Mouse (Mus musculus) erythroblast, embryonic 14.5 days (primary cell): ENCODE data around the gene Retreg1. TPM values are rescaled to one million over a fixed set of nuclear protein-coding genes. Genes with fewer than 3 reads are reported as not detected.

Experiments
- H3K27me3 ChIP-seq: 2 replicates; pipeline ENCODE4 v1.6.1; 2012; ENCODE audit warnings: inconsistent platforms; ENCODE audit not compliant: control insufficient read depth
- H3K36me3 ChIP-seq: 2 replicates; pipeline ENCODE4 v1.6.1; 2012; ENCODE audit warnings: mild to moderate bottlenecking, inconsistent platforms; ENCODE audit not compliant: control insufficient read depth
- H3K4me1 ChIP-seq: 2 replicates; pipeline ENCODE4 v1.6.1; 2012; ENCODE audit warnings: inconsistent platforms; ENCODE audit not compliant: control insufficient read depth
- H3K4me3 ChIP-seq: replicated peaks from 2 replicates; pipeline ENCODE3; 2012; ENCODE audit warnings: moderate library complexity, mild to moderate bottlenecking, inconsistent platforms
- H3K9me3 ChIP-seq: 2 replicates; pipeline ENCODE4 v1.6.1; 2012; ENCODE audit warnings: low read length, inconsistent platforms, mixed read lengths; ENCODE audit not compliant: control insufficient read depth
- GATA1 ChIP-seq: IDR thresholded peaks from 2 replicates; pipeline ENCODE4 v1.6.1; 2012; ENCODE audit warnings: low read length, inconsistent platforms, mixed read lengths
- TAL1 ChIP-seq: IDR thresholded peaks from 3 replicates; pipeline ENCODE4 v1.6.1; 2012; ENCODE audit warnings: low read length, inconsistent platforms, mixed read lengths
- polyA plus RNA-seq: library from polyadenylated mRNA; stranded (reverse); fragments of >175 nt; gene quantifications from 2 replicates; pipeline ENCODE4 v1.2.3, GENCODE M21; 2012

The Retreg1 gene
- polyA plus RNA-seq, 1 experiment = not detected

- Histone ChIP-seq H3K27me3 (no peaks in the 10 kb centered on the region), H3K9me3 (no peaks in the 10 kb centered on the region), H3K36me3 (no peaks in the 10 kb centered on the region), H3K4me1 (no peaks in the 10 kb centered on the region), H3K4me3 (no peak overlapping the region)
- no peak for TF ChIP-seq GATA1
- no peak for TF ChIP-seq TAL1
These were observed 61.5 kb downstream of the Retreg1 start for GRCm38 (mm10) chr15:25904435-25905021.

- no peaks in the 10 kb centered on the region for H3K9me3 ChIP-seq
- H3K36me3 ChIP-seq = no peaks in the 10 kb centered on the region
- H3K4me3 ChIP-seq = no peak overlapping the region
- H3K27me3 ChIP-seq = no peaks in the 10 kb centered on the region
- TF ChIP-seq GATA1 (no peak), TAL1 (no peak)
- H3K4me1 ChIP-seq = peaks cover 2% of the 10 kb centered on the region; the same call in 1 of the 2 replicates
These were observed 67.0 kb downstream of the Retreg1 start for GRCm38 (mm10) chr15:25909783-25910494.

GRCm38 (mm10) chr15:25910495-25910865 lies 67.5 kb downstream of the Retreg1 start:
- no peaks in the 10 kb centered on the region for H3K36me3 ChIP-seq
- no peaks in the 10 kb centered on the region for H3K9me3 ChIP-seq
- TF ChIP-seq TAL1 (no peak), GATA1 (no peak)
- H3K27me3 ChIP-seq = no peaks in the 10 kb centered on the region
- no peak overlapping the region for H3K4me3 ChIP-seq
- peaks cover 2% of the 10 kb centered on the region; the same call in 1 of the 2 replicates for H3K4me1 ChIP-seq

- no peaks in the 10 kb centered on the region for H3K9me3 ChIP-seq
- H3K36me3 ChIP-seq = no peaks in the 10 kb centered on the region
- no peak overlapping the region for H3K4me3 ChIP-seq
- peaks cover 2% of the 10 kb centered on the region; the same call in 1 of the 2 replicates for H3K4me1 ChIP-seq
- H3K27me3 ChIP-seq = no peaks in the 10 kb centered on the region
- TF ChIP-seq TAL1 = no peak
- TF ChIP-seq GATA1 = no peak
These were observed 67.9 kb downstream of the Retreg1 start for GRCm38 (mm10) chr15:25910924-25911323.

- H3K4me3 ChIP-seq = no peak overlapping the region
- H3K9me3 ChIP-seq = no peaks in the 10 kb centered on the region
- no peaks in the 10 kb centered on the region for H3K27me3 ChIP-seq
- H3K36me3 ChIP-seq = no peaks in the 10 kb centered on the region
- peaks cover 2% of the 10 kb centered on the region; the same call in 1 of the 2 replicates for H3K4me1 ChIP-seq
- TF ChIP-seq TAL1 = no peak
- no peak for TF ChIP-seq GATA1
These were observed 69.9 kb downstream of the Retreg1 start for GRCm38 (mm10) chr15:25912911-25913310.

GRCm38 (mm10) chr15:25913659-25914058 lies 70.7 kb downstream of the Retreg1 start:
- H3K4me3 ChIP-seq = no peak overlapping the region
- no peaks in the 10 kb centered on the region for H3K36me3 ChIP-seq
- peaks cover 2% of the 10 kb centered on the region; the same call in 1 of the 2 replicates for H3K4me1 ChIP-seq
- TF ChIP-seq GATA1 (no peak), TAL1 (no peak)
- no peaks in the 10 kb centered on the region for H3K27me3 ChIP-seq
- no peaks in the 10 kb centered on the region for H3K9me3 ChIP-seq

- no peaks in the 10 kb centered on the region for H3K36me3 ChIP-seq
- H3K27me3 ChIP-seq = no peaks in the 10 kb centered on the region
- H3K4me3 ChIP-seq = no peak overlapping the region
- peaks cover 2% of the 10 kb centered on the region; the same call in 1 of the 2 replicates for H3K4me1 ChIP-seq
- TF ChIP-seq GATA1 = no peak
- no peak for TF ChIP-seq TAL1
- no peaks in the 10 kb centered on the region for H3K9me3 ChIP-seq
These were observed 71.2 kb downstream of the Retreg1 start for GRCm38 (mm10) chr15:25914160-25914559.

GRCm38 (mm10) chr15:25915013-25915412 lies 72.0 kb downstream of the Retreg1 start:
- Histone ChIP-seq H3K9me3 (no peaks in the 10 kb centered on the region), H3K4me3 (no peak overlapping the region), H3K27me3 (no peaks in the 10 kb centered on the region), H3K36me3 (no peaks in the 10 kb centered on the region), H3K4me1 (peaks cover 2% of the 10 kb centered on the region; the same call in 1 of the 2 replicates)
- TF ChIP-seq GATA1 (no peak), TAL1 (no peak)

- Histone ChIP-seq H3K36me3 (no peaks in the 10 kb centered on the region), H3K4me3 (no peak overlapping the region), H3K9me3 (no peaks in the 10 kb centered on the region), H3K27me3 (no peaks in the 10 kb centered on the region), H3K4me1 (peaks cover under 1% of the 10 kb centered on the region; the same call in 1 of the 2 replicates)
- TF ChIP-seq TAL1 = no peak
- no peak for TF ChIP-seq GATA1
These were observed 72.7 kb downstream of the Retreg1 start for GRCm38 (mm10) chr15:25915574-25916205.
